Mouse (Mus musculus): ENCODE measurements at regions not wholly inside any gene's neighbourhood (a gene's known extent, or its start where the extent isn't known, plus 50 kb on each side); places are given as distances from the start of the nearest gene placed in this dataset.

- DNase-seq: no peak
These were observed 415.4 kb downstream of the Mtx2 start for GRCm38 (mm10) chr2:75240976-75241375.

GRCm38 (mm10) chr2:75244311-75245033, 414.6 kb upstream of the Hnrnpa3 start:
- no peak for DNase-seq

GRCm38 (mm10) chr2:75245256-75245655, 413.8 kb upstream of the Hnrnpa3 start:
- no peak for DNase-seq

GRCm38 (mm10) chr2:75245662-75246061, 413.4 kb upstream of the Hnrnpa3 start:
- no peak for DNase-seq

GRCm38 (mm10) chr2:75246082-75246743, 412.8 kb upstream of the Hnrnpa3 start:
- no peak for DNase-seq

GRCm38 (mm10) chr2:75248251-75248650, 410.8 kb upstream of the Hnrnpa3 start:
- DNase-seq: no peak

- DNase-seq: no peak
These were observed 408.6 kb upstream of the Hnrnpa3 start for GRCm38 (mm10) chr2:75250507-75250906.

GRCm38 (mm10) chr2:75252829-75253228, 406.2 kb upstream of the Hnrnpa3 start:
- no peak for DNase-seq

GRCm38 (mm10) chr2:75265218-75265617, 393.8 kb upstream of the Hnrnpa3 start:
- DNase-seq: no peak

- no peak for DNase-seq
These were observed 393.0 kb upstream of the Hnrnpa3 start for GRCm38 (mm10) chr2:75265739-75266699.

GRCm38 (mm10) chr2:75267949-75268348, 391.1 kb upstream of the Hnrnpa3 start:
- DNase-seq: no peak

- DNase-seq: peak; percentile 31 to 35
These were observed 389.6 kb upstream of the Hnrnpa3 start for GRCm38 (mm10) chr2:75269446-75269845.

- no peak for DNase-seq
These were observed 388.9 kb upstream of the Hnrnpa3 start for GRCm38 (mm10) chr2:75270115-75270514.

GRCm38 (mm10) chr2:75287900-75288299, 371.2 kb upstream of the Hnrnpa3 start:
- DNase-seq: no peak

- no peak for DNase-seq
These were observed 367.4 kb upstream of the Hnrnpa3 start for GRCm38 (mm10) chr2:75291674-75292073.

GRCm38 (mm10) chr2:75306821-75307220, 352.2 kb upstream of the Hnrnpa3 start:
- DNase-seq: no peak

GRCm38 (mm10) chr2:75311191-75311590, 347.9 kb upstream of the Hnrnpa3 start:
- DNase-seq: no peak

- peak; percentile 20 to 39 for DNase-seq
These were observed 346.8 kb upstream of the Hnrnpa3 start for GRCm38 (mm10) chr2:75312246-75312645.

GRCm38 (mm10) chr2:75315341-75315740, 343.7 kb upstream of the Hnrnpa3 start:
- DNase-seq: no peak

- no peak for DNase-seq
These were observed 340.9 kb upstream of the Hnrnpa3 start for GRCm38 (mm10) chr2:75318190-75318589.

GRCm38 (mm10) chr2:75324146-75324749, 334.8 kb upstream of the Hnrnpa3 start:
- DNase-seq: no peak

GRCm38 (mm10) chr2:75329598-75329997, 329.5 kb upstream of the Hnrnpa3 start:
- DNase-seq: no peak
